Mouse (Mus musculus) neural tube, embryonic 13.5 days (tissue): ENCODE measurements around the gene Il11. TPM values are rescaled to one million over a fixed set of nuclear protein-coding genes. Genes with fewer than 3 reads are reported as not detected.
"Not testable (repeated sequence)": the region's sequence is repeated elsewhere in the genome, so short reads cannot be mapped to it uniquely, and the experiment has no call there.

ENCODE experiments used
- ATAC-seq: fragments of 200-750 bp; cut with Nextera tagmentation; 2 replicates; pipeline ENCODE4 v1.8.0; 2017; ENCODE audit warnings: low read depth, mild to moderate bottlenecking, moderate TSS enrichment, moderate library complexity
- H3K27ac ChIP-seq: fragments of 300-500 bp; sonication (generic); replicated peaks from 2 replicates; pipeline ENCODE4 v1.5.1; 2015; ENCODE audit warnings: moderate library complexity, mild to moderate bottlenecking, inconsistent platforms
- H3K27me3 ChIP-seq: fragments of 300-500 bp; sonication (generic); 2 replicates; pipeline ENCODE4 v1.6.1; 2015; ENCODE audit warnings: mild to moderate bottlenecking, inconsistent platforms
- H3K36me3 ChIP-seq: fragments of 300-500 bp; sonication (generic); 2 replicates; pipeline ENCODE4 v1.6.1; 2015; ENCODE audit warnings: mild to moderate bottlenecking, inconsistent platforms
- H3K4me1 ChIP-seq: fragments of 300-500 bp; sonication (generic); replicated peaks from 2 replicates; pipeline ENCODE4 v1.6.1; 2015; ENCODE audit warnings: inconsistent platforms
- H3K4me2 ChIP-seq: fragments of 300-500 bp; sonication (generic); 2 replicates; pipeline ENCODE4 v1.6.1; 2015; ENCODE audit warnings: inconsistent platforms, mild to moderate bottlenecking, moderate library complexity
- H3K4me3 ChIP-seq: fragments of 300-500 bp; sonication (generic); 2 replicates; pipeline ENCODE4 v1.5.1; 2015; ENCODE audit warnings: mild to moderate bottlenecking, inconsistent platforms
- H3K9ac ChIP-seq: fragments of 300-500 bp; sonication (generic); 2 replicates; pipeline ENCODE4 v1.6.1; 2015; ENCODE audit warnings: moderate library complexity, mild to moderate bottlenecking, inconsistent platforms
- H3K9me3 ChIP-seq: fragments of 300-500 bp; sonication (generic); 2 replicates; pipeline ENCODE4 v1.6.1; 2016; ENCODE audit warnings: inconsistent platforms
- WGBS: fragments of 180-500 bp; shearing (Covaris S2); methylation state at CpG from one replicate; pipeline ENCODE4 v1.1.7; 2015; 5-methylcytosine and 5-hydroxymethylcytosine counted together
- polyA plus RNA-seq: library from polyadenylated mRNA; unstranded; fragments of >200 nt; fragmentation: Nextera tagmentation; extraction: Ambion mirVana; gene quantifications from 2 replicates; pipeline ENCODE4 v1.2.1, GENCODE M21; 2015

Gene Il11
- polyA plus RNA-seq = 0.46 and 0.91 TPM in 2 replicates

GRCm38 (mm10) chr7:4782759-4783158 is at the start of gene Il11, which contains the start of gene Tmem190:
Gene Il11 (minus strand): TSS chr7:4782859.
Gene Tmem190 (plus strand): TSS chr7:4782937.
- no peaks in the 10 kb centered on the region for H3K36me3 ChIP-seq
- H3K4me3 ChIP-seq = no peak within 1 kb of the TSS
- no peak within 1 kb of the TSS for H3K4me2 ChIP-seq
- 68% methylated on average over 2 of the region's 2 CpGs for WGBS
- H3K9ac ChIP-seq = no peak within 1 kb of the TSS
- no peaks in the 10 kb centered on the region for H3K9me3 ChIP-seq
- H3K27me3 ChIP-seq = peaks cover 50% of the 10 kb centered on the region
- no peak for ATAC-seq
- H3K4me1 ChIP-seq = peaks cover 3% of the 10 kb centered on the region; the same call in 1 of the 2 replicates
- no peak within 1 kb of the TSS for H3K27ac ChIP-seq

GRCm38 (mm10) chr7:4830476-4830875 is 47.8 kb upstream of the Il11 start:
- peaks cover 5% of the 10 kb centered on the region for H3K4me1 ChIP-seq

GRCm38 (mm10) chr7:4825365-4825764 is 42.7 kb upstream of the Il11 start:
- Histone ChIP-seq H3K36me3 (peaks cover 38% of the 10 kb centered on the region), H3K27ac (no peak overlapping the region), H3K27me3 (peaks cover 11% of the 10 kb centered on the region), H3K4me2 (no peak overlapping the region), H3K4me3 (no peak overlapping the region), H3K9ac (no peak overlapping the region), H3K9me3 (no peaks in the 10 kb centered on the region), H3K4me1 (no peaks in the 10 kb centered on the region)
- 49% methylated on average over 4 of the region's 4 CpGs for WGBS
- ATAC-seq = no peak

More at GRCm38 (mm10) chr7:4830476-4830875, 47.8 kb upstream of the Il11 start:
- Histone ChIP-seq H3K9me3 (no peaks in the 10 kb centered on the region), H3K9ac (no peak overlapping the region; the same call in 1 of the 2 replicates), H3K4me2 (no peak overlapping the region), H3K4me3 (no peak overlapping the region), H3K36me3 (peaks cover 53% of the 10 kb centered on the region), H3K27ac (no peak overlapping the region), H3K27me3 (peaks cover 50% of the 10 kb centered on the region)
- ATAC-seq = no peak
- WGBS = 8% methylated on average over 12 of the region's 12 CpGs

GRCm38 (mm10) chr7:4822162-4822907 is 39.7 kb upstream of the Il11 start:
- Histone ChIP-seq H3K4me3 (no peak overlapping the region), H3K4me2 (no peak overlapping the region), H3K9ac (no peak overlapping the region), H3K27ac (no peak overlapping the region), H3K9me3 (no peaks in the 10 kb centered on the region), H3K4me1 (no peaks in the 10 kb centered on the region), H3K36me3 (peaks cover 8% of the 10 kb centered on the region), H3K27me3 (no peaks in the 10 kb centered on the region)
- WGBS = 72% methylated on average over 6 of the region's 6 CpGs
- ATAC-seq = no peak

GRCm38 (mm10) chr7:4821690-4822089 is 39.0 kb upstream of the Il11 start:
- WGBS = 72% methylated on average over 4 of the region's 4 CpGs
- peaks cover 3% of the 10 kb centered on the region; the same call in 1 of the 2 replicates for H3K36me3 ChIP-seq
- H3K27me3 ChIP-seq = no peaks in the 10 kb centered on the region
- H3K4me1 ChIP-seq = no peaks in the 10 kb centered on the region
- H3K27ac ChIP-seq = no peak overlapping the region
- no peak overlapping the region for H3K9ac ChIP-seq
- H3K4me2 ChIP-seq = no peak overlapping the region
- ATAC-seq = no peak
- no peaks in the 10 kb centered on the region for H3K9me3 ChIP-seq
- no peak overlapping the region for H3K4me3 ChIP-seq

- not testable (repeated sequence) for H3K4me1 ChIP-seq, H3K36me3 ChIP-seq, H3K9ac ChIP-seq, H3K4me2 ChIP-seq, ATAC-seq, H3K9me3 ChIP-seq, H3K27me3 ChIP-seq, H3K4me3 ChIP-seq, H3K27ac ChIP-seq
- WGBS = 89% methylated on average over 7 of the region's 7 CpGs
Observed at GRCm38 (mm10) chr7:4820925-4821324, 38.3 kb upstream of the Il11 start.

GRCm38 (mm10) chr7:4816559-4816958 is 33.9 kb upstream of the Il11 start:
- Histone ChIP-seq H3K4me1 (peaks cover 8% of the 10 kb centered on the region), H3K36me3 (no peaks in the 10 kb centered on the region), H3K4me3 (no peak overlapping the region), H3K27ac (no peak overlapping the region), H3K9me3 (no peaks in the 10 kb centered on the region), H3K9ac (no peak overlapping the region), H3K4me2 (no peak overlapping the region), H3K27me3 (no peaks in the 10 kb centered on the region)
- no peak for ATAC-seq

- Histone ChIP-seq H3K4me3 (peak overlapping the region; percentile 78), H3K36me3 (peaks cover 19% of the 10 kb centered on the region), H3K27me3 (no peaks in the 10 kb centered on the region), H3K4me1 (peaks cover 35% of the 10 kb centered on the region), H3K9ac (peak overlapping the region; percentile 68), H3K27ac (peak overlapping the region; percentile 83), H3K4me2 (peak overlapping the region; percentile 74), H3K9me3 (no peaks in the 10 kb centered on the region)
- ATAC-seq = no peak
- 26% methylated on average over 8 of the region's 8 CpGs for WGBS
Observed at GRCm38 (mm10) chr7:4813105-4813791, 30.6 kb upstream of the Il11 start.

- H3K27ac ChIP-seq = peak within 1 kb of the TSS; percentile 97
- H3K4me3 ChIP-seq = peak within 1 kb of the TSS; percentile 78
- H3K9ac ChIP-seq = peak within 1 kb of the TSS; percentile 89
- H3K4me2 ChIP-seq = peak within 1 kb of the TSS; percentile 74
- H3K27me3 ChIP-seq = no peaks in the 10 kb centered on the region
- peak; percentile 99 for ATAC-seq
- under 1% methylated on average over 62 of the region's 62 CpGs for WGBS
- peaks cover 35% of the 10 kb centered on the region for H3K4me1 ChIP-seq
- H3K9me3 ChIP-seq = no peaks in the 10 kb centered on the region
- H3K36me3 ChIP-seq = peaks cover 23% of the 10 kb centered on the region
Observed at GRCm38 (mm10) chr7:4812303-4813104, 29.8 kb upstream of the Il11 start, which contains the start of gene Ube2s. Gene Ube2s (minus strand): TSS chr7:4812590.

GRCm38 (mm10) chr7:4811842-4812302 is 29.2 kb upstream of the Il11 start:
- Histone ChIP-seq H3K9me3 (no peaks in the 10 kb centered on the region), H3K4me3 (peak overlapping the region; percentile 78), H3K27me3 (no peaks in the 10 kb centered on the region), H3K4me2 (peak overlapping the region; percentile 74), H3K9ac (peak overlapping the region; percentile 89), H3K36me3 (peaks cover 29% of the 10 kb centered on the region), H3K27ac (peak overlapping the region; percentile 97), H3K4me1 (peaks cover 35% of the 10 kb centered on the region)
- ATAC-seq = no peak; the same call in 1 of the 2 replicates
- 4% methylated on average over 30 of the region's 36 CpGs for WGBS

- 44% methylated on average over 10 of the region's 10 CpGs for WGBS
Observed at GRCm38 (mm10) chr7:4811131-4811530, 28.5 kb upstream of the Il11 start.

More at GRCm38 (mm10) chr7:4811131-4811530, 28.5 kb upstream of the Il11 start:
- ATAC-seq, H3K9me3 ChIP-seq, H3K27me3 ChIP-seq, H3K27ac ChIP-seq: not testable (repeated sequence)
- Histone ChIP-seq H3K4me1 (peaks cover 35% of the 10 kb centered on the region), H3K4me2 (peak overlapping the region; percentile 74), H3K4me3 (peak overlapping the region; percentile 78), H3K9ac (peak overlapping the region; percentile 89), H3K36me3 (peaks cover 37% of the 10 kb centered on the region)
